Mouse (Mus musculus) common myeloid progenitor, adult 5-6 weeks (primary cell): Measurements from ENCODE around the gene Camk2d. TPM values are rescaled to one million over a fixed set of nuclear protein-coding genes. Genes with fewer than 3 reads are reported as not detected.

Experiments
- ATAC-seq: replicated peaks from 2 replicates; pipeline ENCODE4 v1.8.0; 2016; ENCODE audit warnings: low read depth, mild to moderate bottlenecking, moderate TSS enrichment, inconsistent platforms; ENCODE audit not compliant: poor library complexity, severe bottlenecking
- total RNA-seq: library from RNA; stranded (forward); fragments of 200-1000, 187-1606 nt; gene quantifications from 2 replicates; pipeline ENCODE4 v1.2.3, GENCODE M21; 2017

Camk2d gene
- total RNA-seq, 1 experiment from 2014 or later = 16.1 TPM

DNA sequence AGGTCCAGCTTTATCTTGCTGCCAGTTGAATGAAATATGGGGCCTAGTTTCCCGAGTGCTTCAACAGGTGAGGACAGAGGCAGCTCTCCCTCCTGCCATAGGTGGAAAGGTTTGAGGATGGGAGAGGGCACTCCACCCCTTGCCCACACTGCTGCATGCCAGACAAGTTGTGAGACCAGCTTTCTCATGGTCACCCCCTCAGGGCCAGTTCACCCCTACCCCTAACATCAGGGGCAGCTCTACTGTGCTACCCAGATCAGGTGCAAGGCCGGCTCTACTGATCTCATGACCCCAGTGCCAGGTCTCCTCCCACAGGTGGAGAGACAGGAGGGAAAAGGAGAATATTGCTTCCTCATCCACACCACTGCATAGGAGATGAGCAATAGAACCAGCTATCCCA is 136.2 kb downstream of the Camk2d start:
- ATAC-seq = no peak

DNA sequence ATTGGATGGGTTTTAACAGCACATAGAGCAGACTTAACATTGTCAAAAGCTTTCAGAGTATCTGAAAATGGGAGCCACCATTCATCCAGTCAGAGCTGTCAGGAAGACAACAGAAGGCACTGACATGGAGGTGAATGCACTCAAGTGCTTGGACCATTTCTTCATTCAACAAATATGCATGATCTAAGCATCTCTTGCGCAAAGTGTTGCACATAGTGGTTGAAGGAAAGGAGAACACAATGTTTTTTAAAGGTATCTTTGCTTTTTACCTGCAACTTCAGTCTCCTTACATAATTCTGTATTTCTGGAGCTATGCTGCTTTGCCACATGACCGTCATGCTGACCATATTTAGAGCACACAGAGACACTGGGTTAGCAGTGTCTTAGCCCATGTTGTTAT is 138.4 kb downstream of the Camk2d start:
- no peak for ATAC-seq

DNA sequence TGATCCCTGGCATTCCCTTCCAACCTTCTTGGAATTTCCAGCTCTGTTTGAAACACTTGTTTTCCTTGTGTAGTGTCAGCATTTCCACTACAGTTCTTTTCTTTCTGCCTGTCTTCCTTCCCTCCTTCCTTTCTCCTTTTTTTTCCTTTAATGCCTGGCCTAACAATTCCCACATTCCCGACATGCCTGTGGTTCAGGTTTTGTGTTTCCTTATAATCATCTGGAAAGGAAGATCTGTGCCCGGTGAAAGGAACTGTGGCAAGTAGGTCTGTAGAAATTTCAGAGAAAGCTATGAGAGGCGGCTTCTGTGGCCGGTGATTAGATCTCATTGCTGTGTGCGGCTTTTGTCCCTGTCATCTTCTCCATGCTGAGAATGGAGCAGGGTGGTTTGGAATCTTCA is 139.1 kb downstream of the Camk2d start:
- ATAC-seq = no peak

DNA sequence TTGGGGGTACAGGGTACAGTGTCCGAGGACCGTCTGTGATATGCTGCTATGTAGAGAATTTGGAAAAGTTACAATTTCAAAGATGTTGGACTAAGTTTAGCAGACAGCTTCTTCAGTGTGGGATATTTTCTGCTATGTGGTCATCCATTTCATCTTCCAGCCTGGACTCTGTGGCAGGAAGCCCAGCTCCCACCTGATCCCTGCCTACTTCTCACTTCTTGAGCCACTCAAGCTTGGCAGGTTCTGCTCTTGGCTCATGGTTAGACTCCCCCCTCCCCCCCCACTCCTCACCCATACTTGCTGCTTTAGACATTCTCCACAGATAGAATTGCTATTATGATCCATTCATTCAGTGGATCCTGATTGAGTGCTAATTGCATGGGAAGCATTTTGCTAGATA is 141.0 kb downstream of the Camk2d start:
- no peak for ATAC-seq

DNA sequence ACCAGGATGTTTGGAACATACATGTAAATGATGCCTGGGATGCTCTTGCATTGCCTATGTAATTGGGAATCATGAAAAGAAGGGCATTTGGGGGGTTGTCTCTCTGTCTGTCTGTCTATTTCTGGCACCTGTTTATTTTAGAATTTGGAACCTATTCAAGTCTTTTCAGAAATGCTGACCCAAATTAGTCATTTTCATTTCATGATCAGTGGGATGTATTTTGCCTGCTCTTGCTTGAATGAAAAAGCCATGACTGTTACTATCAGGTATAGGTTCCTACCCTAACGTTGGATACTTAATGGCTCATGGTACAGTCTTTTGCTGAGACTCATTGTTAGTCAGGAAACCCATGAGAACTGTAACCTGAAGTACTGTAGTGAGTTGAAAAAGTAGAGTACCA is 144.0 kb downstream of the Camk2d start:
- ATAC-seq = no peak

DNA sequence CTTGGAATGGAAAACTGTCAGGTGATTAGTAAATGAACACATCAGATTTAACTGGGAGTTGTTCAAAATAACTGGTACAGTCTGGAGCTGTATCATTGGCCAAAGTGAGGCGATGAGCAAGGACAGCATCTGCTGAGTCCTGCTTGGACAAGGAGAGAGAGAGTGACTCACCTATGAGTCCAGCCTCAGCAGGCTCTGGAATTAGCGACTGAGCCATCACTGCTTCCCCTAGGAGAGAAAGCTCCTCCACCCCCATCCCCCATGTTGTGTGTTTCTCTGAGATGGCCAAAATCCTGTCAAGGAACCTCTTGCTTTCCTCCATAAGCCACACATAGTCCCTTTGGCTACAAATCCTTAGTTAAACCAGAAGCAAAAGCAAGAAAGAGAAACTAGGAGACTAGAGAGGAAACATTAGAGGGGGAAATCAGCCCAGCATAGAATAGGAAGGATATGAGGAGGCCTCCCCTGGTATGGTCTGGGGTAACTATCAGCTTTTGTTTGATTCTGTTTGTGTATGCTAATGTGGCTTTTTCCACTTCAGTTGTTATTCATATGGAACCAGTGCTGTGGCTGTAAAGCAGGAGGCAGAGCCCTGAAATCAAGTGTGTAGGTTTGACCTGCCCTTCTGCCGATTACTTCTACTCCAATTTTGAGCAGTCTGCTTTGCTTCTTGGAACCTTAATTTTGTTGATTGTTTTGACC is 148.5 kb downstream of the Camk2d start:
- ATAC-seq = no peak

DNA sequence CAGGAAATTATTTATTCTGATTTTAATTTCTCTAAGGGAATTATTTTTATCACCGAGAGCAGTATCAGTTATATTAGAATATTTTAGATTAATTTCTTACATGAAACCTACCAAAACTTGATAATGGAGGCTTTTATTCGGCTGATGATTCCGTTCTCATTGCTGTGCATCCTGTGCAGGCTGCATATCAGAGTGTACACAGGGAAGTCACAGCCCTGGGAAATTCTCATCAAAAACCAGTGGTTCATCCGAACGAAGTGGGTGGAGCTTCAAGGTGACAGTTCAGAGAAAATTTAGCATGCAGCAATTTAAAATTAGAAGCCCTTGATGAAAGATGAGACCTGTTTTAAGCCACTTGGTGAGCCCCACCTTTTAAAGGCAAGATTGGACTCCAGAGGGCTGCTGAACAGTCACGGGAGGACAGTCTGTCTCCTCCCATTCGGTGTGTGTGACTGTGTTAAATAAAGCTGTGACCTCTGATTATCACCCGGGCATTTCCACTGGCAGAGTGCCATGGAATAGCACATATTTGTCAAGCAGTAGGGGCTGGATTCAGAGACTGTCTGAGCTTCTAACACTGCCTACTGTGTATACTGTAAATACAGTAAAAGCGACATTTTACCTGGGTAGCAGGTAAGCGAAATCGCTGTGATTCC is 150.2 kb downstream of the Camk2d start:
- peak; percentile 52 for ATAC-seq

DNA sequence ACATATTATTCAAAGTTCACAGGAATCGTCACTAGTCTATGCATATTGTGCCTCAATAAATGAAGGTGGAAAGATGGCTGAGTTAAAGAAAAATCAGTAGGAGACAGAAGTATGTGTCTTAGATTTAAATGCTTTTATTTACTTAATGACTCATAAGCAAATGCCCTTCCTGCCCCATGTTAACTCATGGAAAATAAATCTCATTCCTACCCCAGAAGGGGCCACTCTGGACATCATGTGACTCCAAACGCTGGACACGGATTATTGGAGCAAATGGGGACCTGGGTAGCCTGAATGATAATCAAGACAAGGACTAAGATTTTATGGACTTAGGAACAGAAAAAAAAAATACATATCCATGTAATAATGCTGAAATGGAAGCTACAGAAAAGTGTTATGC is 151.5 kb downstream of the Camk2d start:
- ATAC-seq = no peak

DNA sequence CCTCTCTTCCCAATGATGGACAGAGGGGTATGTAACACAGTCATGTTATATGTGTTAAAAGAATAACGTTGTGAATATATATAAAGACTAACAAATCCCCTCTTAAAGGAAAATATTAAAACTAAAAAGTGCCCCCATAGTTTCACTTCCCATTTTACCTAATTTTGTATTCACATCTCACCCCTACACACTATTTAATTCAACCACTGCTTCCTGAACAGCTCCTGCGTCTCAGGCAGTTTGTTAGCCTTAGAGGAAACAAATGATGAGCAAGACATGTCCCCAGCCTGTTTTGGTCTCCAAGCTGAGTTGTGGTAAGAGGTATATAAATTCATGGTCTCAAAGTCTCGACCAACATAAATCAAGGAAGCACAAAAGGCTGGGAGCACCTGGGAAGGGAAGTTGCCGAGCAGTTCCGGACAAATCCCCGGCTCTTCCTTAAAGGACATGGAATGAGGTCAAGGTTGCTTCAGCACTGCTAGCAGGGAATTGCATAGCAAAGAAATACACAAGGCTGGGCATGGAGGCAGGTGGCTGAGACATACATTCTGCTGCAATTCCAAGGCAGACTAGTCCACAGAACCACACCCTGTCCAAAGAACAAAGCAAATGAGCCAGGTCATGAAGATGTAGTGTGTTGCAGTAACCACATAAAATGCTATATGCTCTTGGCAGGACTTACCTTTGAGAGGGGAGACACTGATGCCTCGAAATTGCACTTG is 155.4 kb downstream of the Camk2d start:
- ATAC-seq = peak; percentile 95

DNA sequence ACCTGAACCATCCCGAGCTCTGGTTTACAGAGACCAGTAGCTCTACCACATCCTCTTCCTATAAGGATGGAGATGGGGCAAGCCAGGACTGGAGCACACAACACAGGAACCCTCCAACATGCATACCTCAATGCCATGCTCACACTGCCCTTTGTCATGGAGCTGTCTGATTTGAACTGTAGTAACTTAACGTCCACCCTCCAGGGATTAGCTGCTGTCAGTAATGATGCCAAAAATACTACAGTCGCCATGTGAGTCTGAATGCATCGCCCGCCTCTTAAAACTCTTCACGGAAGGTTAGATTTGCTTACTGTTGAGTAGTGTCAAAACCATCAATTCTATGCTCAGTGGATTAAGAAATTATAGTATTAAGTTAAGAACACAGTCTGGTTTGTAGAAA is 156.9 kb downstream of the Camk2d start:
- no peak for ATAC-seq

DNA sequence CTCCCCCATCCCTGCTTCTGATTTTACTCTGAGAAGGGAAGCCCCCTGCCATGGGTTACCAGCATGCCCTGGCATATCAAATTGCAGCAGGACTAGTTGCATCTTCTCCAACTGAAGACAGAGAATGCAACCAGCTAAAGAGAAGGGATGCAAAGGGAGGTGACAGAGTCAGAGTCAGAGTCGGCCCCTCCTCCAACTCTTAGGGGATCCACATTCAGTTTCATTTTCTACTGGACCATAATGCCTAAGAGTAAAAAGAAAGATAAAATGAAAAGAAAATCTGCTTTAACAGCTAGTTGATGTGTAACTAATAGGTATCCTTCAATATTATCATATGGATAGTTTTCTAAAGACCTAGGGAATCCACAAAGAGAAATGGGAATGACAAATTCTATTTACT is 162.3 kb downstream of the Camk2d start:
- ATAC-seq = peak; percentile 68

DNA sequence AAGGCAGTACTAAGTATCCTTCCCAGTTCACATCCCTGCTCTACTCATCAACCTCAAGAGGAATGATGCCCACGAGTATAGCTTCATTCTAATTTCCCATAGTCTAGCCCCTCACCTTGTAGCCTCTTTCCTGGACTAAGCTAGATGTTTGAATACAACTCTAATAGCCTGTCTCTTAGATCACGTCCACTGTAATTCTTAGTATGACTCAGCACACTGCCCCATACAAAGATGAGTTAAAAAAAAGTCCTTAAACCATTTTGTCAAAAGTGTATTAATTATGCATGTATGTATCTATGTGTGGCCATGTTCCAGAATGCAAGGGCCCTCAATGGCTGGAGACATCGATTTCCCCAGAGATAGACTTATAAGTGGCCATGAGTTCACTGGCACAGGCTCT is 164.5 kb downstream of the Camk2d start:
- no peak for ATAC-seq

DNA sequence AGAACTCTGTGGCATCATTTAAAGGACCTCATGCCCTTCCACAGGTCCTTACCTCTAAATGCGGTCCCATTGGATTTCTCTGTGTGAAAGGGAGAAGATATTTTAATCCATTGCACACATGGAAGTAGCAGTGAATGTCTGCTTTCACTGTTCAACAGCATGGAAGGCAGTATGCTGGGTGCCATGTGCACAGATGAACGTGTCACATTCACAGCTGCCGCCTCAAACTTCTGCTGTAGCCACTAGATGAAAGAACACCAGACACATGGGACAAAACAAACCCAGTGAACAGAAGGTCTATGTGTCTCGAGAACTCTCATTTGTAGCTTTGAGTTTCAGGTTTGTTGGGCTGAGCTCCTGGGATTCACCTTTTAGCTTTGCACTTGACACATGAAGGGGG is 168.6 kb downstream of the Camk2d start:
- no peak for ATAC-seq

DNA sequence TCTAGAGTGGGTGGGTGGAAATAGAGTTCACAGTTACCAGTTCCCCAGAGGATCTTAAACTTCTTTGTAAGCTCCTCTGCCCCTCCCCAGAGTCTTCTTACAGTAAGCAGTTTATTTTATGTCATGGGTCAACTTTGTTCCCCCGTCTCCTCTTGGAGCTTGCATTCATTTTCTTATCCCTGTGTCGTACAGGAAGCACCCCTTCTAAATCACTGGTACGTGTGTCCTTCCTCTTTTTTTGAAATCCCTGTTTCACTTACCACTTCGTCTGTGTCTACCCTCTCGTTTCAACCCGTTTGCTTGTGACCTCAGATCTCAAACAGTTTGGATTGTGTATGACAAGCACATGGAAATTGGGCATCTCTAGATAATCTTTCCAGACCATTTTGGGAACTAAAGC is 174.0 kb downstream of the Camk2d start:
- peak; percentile 81 for ATAC-seq

DNA sequence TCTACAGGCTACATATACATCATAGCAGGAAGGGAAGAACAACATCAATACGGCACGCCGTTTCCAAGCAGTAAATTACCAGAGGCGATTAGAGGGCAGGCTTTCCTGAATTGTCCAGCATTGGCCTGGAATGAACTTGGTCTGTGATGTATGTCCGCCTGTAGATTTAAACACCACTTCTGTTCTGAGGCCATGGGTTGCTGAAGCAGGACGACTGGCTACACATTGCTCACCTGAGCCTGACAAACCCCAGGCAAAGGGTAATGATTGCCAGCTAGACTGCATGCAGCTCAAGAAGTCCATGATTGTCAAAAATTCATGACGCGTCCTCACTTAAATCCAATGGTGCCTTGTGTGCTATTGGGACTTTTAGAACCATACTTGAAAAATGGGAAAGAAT is 174.9 kb downstream of the Camk2d start:
- no peak for ATAC-seq

DNA sequence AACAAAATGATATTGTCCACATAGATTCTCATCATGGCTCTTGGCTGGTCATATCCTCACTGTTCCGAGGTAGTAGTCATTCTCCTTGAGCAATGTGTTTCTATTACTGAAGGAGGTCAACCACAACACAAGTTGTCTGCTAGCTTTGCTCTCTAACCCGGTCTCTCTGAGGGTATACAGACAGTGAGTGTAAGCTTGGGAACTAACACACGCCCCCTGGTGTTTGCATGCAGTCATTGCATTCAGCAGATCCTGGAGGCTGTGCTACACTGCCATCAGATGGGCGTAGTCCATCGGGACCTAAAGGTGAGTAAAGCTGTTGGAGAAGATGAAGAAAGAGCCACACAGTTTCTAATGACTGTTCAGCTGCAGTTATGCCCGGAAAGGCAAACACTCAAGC is 175.4 kb downstream of the Camk2d start:
- peak; percentile 96 for ATAC-seq

DNA sequence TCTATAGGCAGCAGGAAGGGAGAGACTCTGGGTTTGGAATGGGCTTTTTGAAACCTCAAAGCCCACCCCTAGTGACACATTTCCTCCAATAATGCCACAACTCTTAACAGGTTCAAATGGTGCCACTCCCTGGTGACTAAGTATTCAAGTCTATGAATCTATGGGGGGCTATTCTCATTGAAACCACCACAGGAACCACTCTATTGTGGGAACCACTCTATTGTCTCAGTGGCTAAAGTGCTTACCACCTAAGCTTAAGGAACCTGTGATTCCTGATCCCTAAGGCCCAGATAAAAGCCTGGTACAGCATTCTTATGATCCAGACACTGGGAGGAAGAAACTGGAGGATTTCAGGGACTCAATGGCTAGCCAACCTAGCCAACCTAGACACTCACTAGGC is 179.9 kb downstream of the Camk2d start:
- ATAC-seq = no peak

DNA sequence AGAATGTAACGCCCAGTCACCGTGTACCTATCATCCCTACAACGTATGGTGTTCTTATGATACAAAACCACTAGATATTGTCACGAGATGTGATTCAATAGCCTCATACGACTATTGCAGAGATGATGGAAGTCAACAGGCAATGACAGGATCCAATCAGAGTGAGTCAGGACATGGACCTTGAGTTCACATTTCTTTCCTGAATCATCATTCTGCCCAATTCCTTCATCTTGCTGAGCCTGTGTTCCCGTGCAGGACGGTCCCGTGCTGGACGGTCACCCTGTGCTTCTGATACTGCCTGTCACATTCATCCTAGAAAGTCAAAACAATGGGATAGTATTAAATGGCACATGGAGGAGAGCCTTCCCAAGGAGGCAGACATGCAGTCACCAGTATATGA is 181.0 kb downstream of the Camk2d start:
- ATAC-seq = no peak

DNA sequence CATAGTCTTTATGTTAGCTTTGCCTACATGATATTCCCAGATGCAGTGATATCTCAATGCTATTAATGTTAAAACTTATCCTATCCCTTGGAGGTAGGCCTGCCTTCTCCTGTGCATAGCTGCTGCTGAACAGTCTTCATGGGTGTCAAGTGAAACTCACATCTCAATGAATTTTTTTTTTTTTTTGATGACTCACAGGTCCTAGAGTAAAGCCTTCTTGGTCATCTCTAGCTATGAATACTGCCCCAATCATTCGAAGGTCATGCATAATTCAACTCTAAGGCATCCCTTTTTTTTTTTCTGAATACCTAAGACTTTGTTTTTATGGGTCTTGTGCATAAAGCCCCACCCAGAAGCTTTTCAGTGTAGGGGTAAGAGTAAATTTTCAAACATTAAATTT is 181.8 kb downstream of the Camk2d start:
- ATAC-seq = no peak

DNA sequence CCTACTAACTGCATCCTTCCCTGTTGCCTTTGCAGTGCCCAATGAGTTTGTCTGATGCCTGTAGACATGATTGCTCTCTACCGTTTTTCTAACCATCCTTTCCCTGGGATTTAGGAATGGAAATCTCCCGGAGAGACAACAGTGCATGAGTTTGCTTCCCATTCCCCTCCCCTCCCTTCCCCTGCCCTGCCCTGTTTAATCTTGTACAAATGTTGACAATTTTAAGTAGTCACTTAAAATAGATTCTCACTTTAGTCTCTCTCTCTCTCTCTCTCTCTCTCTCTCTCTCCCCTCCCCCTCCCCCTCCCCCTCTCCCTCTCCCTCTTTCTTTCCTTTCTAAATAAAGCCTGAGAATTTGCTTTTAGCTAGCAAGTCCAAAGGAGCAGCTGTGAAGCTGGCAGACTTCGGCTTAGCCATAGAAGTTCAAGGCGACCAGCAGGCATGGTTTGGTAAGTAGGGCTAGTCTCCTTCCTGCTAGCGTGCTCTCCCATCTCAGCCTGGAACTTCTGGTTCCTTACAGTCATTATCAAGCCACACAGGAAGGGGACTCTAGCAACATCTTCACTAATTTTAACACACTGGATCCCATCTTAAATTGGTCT is 184.0 kb downstream of the Camk2d start:
- ATAC-seq = no peak
